Comparison of ENCODE assay signal across 13 mouse cellular contexts in the genomic region with DNA sequence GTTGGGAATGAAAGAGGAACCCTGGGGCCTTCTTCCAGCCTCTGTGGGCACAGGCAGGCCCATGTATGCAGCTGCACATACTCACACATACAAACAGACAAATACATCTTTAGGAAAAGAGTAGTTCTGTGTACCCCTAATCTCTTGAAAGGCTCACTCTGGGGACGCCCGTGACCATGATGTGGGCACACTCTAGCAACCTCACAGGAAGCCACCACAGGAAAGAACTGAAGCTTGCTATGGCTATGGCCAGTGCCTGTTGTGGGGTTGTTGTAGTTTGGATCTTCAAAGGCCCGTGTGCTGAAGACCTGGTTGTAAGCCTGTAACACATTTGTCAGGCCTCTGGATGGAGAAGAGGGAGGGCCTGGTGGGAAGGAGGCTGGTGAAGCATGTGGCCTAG.
"Had no signal": no experiment of that assay in that cellular context is flagged by ENCODE, and none has a peak within 500 bp of the region (broad histone marks: within the 10 kb centered on the region; RNA-seq: fewer than 3 reads in every experiment).

No protein-coding gene starts in this region.

- DNase-seq: kidney, adult 8-10 months; kidney, postnatal 25 days; lung, adult 2 months; lung, postnatal 36 days; right cerebral cortex, adult 18-20 months; right cerebral cortex, postnatal 25 days had no signal

- ATAC-seq: inflammation-experienced regulatory T-cells, adult 6 months; intestine, postnatal 0 days; lung, postnatal 0 days; midbrain, embryonic 13.5 days had no signal

- H3K27me3 ChIP-seq: liver, embryonic 15.5 days had no signal

- H3K36me3 ChIP-seq: limb, embryonic 10.5 days; liver, embryonic 15.5 days; midbrain, embryonic 13.5 days; neural tube, embryonic 15.5 days had no signal

- H3K27ac ChIP-seq: limb, embryonic 10.5 days; liver, embryonic 15.5 days; midbrain, embryonic 13.5 days; neural tube, embryonic 15.5 days had no signal

- H3K4me1 ChIP-seq: liver, embryonic 15.5 days; midbrain, embryonic 13.5 days had no signal

- H3K4me3 ChIP-seq: limb, embryonic 10.5 days; liver, embryonic 15.5 days; midbrain, embryonic 13.5 days; neural tube, embryonic 15.5 days had no signal
